Mouse (Mus musculus) myocyte (in vitro differentiated cells): ENCODE data around the gene Fam129b.

Source experiments
- POLR2A ChIP-seq: IDR thresholded peaks from one replicate; pipeline ENCODE4 v1.6.1; 2011; ENCODE audit warnings: low read depth, mild to moderate bottlenecking, control low read depth, moderate library complexity; ENCODE audit not compliant: insufficient read length
- POLR2AphosphoS2 ChIP-seq: IDR thresholded peaks from one replicate; pipeline ENCODE4 v1.6.1; 2011; ENCODE audit warnings: low read depth, control low read depth; ENCODE audit not compliant: insufficient read length
- TCF3 ChIP-seq: IDR thresholded peaks from one replicate; pipeline ENCODE4 v1.6.1; 2011; ENCODE audit warnings: low read depth, control low read depth; ENCODE audit not compliant: insufficient read length

DNA sequence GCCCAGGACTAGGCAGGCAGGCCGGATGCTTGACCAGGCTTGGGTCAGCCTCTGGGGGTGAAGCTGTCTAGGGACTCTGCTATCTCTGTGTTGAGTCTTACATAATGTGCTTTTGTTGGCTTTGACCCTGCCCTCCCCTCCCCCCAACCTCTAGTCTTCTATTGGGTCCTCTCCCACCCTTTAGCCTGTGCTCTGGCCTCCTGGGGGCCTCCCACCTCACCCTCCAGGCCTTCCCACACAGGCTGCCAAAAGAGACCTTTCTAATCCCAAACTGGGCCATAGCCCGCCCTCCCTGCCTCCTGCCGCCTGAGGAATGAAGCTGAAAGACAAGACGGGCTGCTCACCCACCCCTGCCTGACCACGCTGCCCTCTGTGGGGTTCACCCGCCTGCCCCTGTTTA lies 5.1 kb downstream of the Fam129b start:
- TF ChIP-seq TCF3 (no peak), POLR2A (peak; percentile 29), POLR2AphosphoS2 (no peak)
